Mouse (Mus musculus): ENCODE data around the gene Rassf3. TPM values are rescaled to one million over a fixed set of nuclear protein-coding genes. Genes with fewer than 3 reads are reported as not detected.
A peak's percentile ranks its signal among the peaks of the same experiment; 100 is the strongest.

The Rassf3 gene
- polyA plus RNA-seq, 1 experiment: 2.0 TPM

DNA sequence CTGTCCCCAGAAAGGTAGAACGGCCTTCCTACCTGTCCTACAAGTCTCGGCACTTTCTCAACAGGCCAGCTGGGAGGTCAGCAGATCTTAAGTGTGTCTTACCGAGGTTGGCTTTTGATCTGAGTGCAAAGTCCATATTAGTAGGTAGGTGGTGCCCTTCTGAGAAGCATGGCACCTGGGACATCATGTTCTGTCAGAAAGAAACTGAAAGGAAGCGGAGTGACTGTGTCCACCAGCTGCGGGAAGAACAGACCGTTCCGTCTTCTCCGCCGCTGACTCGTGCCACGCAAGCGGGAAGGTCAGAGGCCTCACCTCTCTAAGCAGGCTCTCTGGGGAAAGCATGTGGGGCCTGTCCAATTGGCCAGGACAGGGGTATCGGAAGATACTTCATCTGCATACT lies 91.4 kb downstream of the Rassf3 start:
- Histone ChIP-seq H3K27ac (ENCODE audit: control insufficient read depth, insufficient read depth, low read depth, low read length) (no peak overlapping the region), H3K4me1 (ENCODE audit: control insufficient read depth, insufficient read depth, low read length) (no peaks in the 10 kb centered on the region; the same call in 1 of the 2 replicates), H3K4me3 (ENCODE audit: control insufficient read depth, low read depth, low read length) (no peak overlapping the region), H3K27me3 (ENCODE audit: control insufficient read depth, insufficient read depth, low read length) (no peaks in the 10 kb centered on the region), H3K36me3 (ENCODE audit: control insufficient read depth, insufficient read depth, low read length) (no peaks in the 10 kb centered on the region)
- TF ChIP-seq POLR2A (IDR thresholded peaks at IDR 0.05; ENCODE audit: control insufficient read depth, low read depth, low read length) (no peak), CTCF (IDR thresholded peaks at IDR 0.05; ENCODE audit: control insufficient read depth, insufficient read depth, insufficient replicate concordance, low read depth, low read length) (no peak)

DNA sequence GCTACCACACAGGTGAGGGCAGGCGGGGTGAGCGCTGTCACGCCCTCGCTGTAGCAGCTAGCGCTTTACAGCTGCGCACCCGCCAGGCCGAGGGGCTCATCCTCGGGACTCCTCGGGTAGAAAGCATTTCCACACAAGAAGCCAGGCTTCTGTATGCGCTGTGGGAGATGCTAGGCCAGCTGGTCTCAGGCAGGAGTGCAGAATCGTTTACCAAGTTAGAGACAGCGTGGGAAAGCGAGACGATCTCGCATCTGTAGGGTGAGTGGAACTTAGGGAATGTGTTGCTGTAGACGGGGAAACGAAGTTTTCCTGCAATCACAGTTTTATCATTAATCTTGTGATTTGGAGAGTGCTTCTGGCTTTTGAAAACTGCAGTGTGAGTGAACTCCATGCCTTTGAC lies 94.9 kb downstream of the Rassf3 start:
- Histone ChIP-seq H3K27ac (ENCODE audit: control insufficient read depth, insufficient read depth, low read depth, low read length) (no peak overlapping the region), H3K4me1 (ENCODE audit: control insufficient read depth, insufficient read depth, low read length) (no peaks in the 10 kb centered on the region; the same call in 1 of the 2 replicates), H3K27me3 (ENCODE audit: control insufficient read depth, insufficient read depth, low read length) (no peaks in the 10 kb centered on the region), H3K4me3 (ENCODE audit: control insufficient read depth, low read depth, low read length) (no peak overlapping the region), H3K36me3 (ENCODE audit: control insufficient read depth, insufficient read depth, low read length) (no peaks in the 10 kb centered on the region; the same call in 1 of the 2 replicates)
- TF ChIP-seq POLR2A (IDR thresholded peaks at IDR 0.05; ENCODE audit: control insufficient read depth, low read depth, low read length) (no peak), CTCF (IDR thresholded peaks at IDR 0.05; ENCODE audit: control insufficient read depth, insufficient read depth, insufficient replicate concordance, low read depth, low read length) (no peak)

DNA sequence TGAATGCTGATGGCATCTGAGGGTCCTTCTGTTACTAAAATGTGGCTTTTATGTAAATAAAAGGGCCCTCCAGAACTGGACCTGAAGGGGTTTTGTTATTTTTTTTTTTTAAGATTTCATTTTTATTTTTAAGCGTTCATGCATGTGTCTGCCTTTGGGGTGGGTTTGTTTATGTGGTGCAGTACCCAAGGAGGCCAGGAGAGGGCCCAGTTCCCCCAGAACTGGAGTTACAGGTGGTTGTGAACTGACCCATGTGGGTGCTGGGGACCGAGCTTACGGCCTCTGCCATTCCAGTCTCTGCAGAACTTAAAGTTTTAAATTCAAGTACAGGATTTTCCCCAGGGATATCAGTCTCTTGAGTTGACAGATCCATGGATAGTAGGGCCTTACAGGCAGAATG lies 96.8 kb downstream of the Rassf3 start:
- TF ChIP-seq POLR2A (IDR thresholded peaks at IDR 0.05; ENCODE audit: control insufficient read depth, low read depth, low read length) (no peak), CTCF (IDR thresholded peaks at IDR 0.05; ENCODE audit: control insufficient read depth, insufficient read depth, insufficient replicate concordance, low read depth, low read length) (peak; percentile 45; the same call in 1 of the 2 replicates)
- H3K36me3 ChIP-seq (ENCODE audit: control insufficient read depth, insufficient read depth, low read length): no peaks in the 10 kb centered on the region; the same call in 1 of the 2 replicates
- H3K27ac ChIP-seq (ENCODE audit: control insufficient read depth, insufficient read depth, low read depth, low read length): no peak overlapping the region
- no peak overlapping the region for H3K4me3 ChIP-seq (ENCODE audit: control insufficient read depth, low read depth, low read length)
- H3K4me1 ChIP-seq (ENCODE audit: control insufficient read depth, insufficient read depth, low read length): no peaks in the 10 kb centered on the region; the same call in 1 of the 2 replicates
- no peaks in the 10 kb centered on the region for H3K27me3 ChIP-seq (ENCODE audit: control insufficient read depth, insufficient read depth, low read length)

DNA sequence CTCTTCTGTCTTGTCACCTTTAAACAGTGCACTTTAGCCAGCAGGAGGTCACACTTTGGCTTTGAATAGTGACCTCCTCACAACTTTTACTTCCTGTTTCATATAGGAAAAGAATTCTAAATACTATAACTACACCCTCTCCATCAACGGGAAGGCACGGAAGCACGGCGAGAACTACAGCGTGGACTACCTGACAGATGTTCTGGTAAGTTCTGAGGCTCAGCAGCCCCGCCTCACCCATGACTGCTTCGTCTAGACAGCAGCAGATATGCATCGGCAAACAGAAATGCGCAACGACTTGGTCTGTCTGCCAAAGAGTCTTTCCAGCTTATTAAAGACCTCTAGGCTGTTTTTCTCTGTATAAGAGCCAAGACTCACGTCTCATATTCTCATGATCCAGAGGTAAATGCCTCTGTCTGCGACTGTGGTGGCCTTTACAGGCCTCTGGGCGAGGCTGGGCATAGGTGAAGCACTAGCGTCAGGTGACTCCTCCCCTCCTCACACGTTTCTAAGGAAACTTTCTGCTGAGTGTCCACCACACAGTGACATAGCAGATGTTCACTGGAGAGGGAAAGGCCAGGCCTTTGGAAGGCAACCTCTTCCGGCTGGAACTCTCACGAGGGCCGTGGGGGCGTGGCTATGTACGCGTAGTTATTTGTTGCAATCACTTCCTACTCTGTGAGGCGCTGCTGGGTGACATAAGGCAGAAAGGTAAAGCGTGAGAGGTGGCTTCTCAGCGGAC lies 99.4 kb downstream of the Rassf3 start:
- no peaks in the 10 kb centered on the region; the same call in 1 of the 2 replicates for H3K36me3 ChIP-seq (ENCODE audit: control insufficient read depth, insufficient read depth, low read length)

DNA sequence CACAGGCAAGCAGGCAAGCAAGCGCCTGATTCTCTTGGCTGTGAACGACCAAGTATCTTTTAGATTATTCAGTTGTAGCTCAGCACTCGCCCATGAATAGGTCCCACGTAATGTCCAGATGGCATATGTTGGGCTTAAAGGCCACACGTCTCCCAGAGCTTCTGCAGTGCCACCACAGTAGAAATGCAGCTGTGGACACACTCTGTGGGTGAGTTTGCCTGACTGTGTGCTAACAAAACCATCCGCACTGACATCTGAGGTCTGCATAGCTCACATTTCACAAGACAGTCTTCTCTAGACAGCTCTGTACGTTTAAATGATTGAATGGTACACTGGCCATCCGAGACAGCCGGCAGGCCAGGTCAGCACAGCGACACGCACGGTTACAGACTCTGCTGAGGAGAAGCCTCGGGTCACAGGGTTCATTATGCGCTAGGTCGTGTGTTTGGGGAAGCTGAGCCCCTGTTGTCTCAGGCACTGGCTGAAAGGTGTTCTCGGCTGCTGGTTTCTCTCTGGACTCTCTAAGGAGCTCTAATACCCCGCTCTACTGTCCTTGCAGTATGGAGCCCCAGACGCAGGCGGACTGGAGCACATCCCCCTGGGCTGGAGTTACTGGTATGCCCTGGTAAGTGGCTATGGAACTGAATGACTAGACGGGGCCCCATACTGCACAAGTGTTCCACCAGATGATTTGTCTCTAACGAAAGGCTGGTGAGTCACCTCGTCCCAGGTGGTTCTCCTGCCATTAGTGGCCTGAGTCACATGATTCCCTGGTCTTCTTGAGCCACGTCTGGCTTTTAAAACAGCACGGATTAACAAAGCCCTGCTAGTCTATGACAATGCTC lies 100.3 kb downstream of the Rassf3 start:
- TF ChIP-seq POLR2A (IDR thresholded peaks at IDR 0.05; ENCODE audit: control insufficient read depth, low read depth, low read length): no peak
- Histone ChIP-seq H3K27me3 (ENCODE audit: control insufficient read depth, insufficient read depth, low read length) (no peaks in the 10 kb centered on the region), H3K4me3 (ENCODE audit: control insufficient read depth, low read depth, low read length) (no peak overlapping the region), H3K36me3 (ENCODE audit: control insufficient read depth, insufficient read depth, low read length) (no peaks in the 10 kb centered on the region; the same call in 1 of the 2 replicates), H3K27ac (ENCODE audit: control insufficient read depth, insufficient read depth, low read depth, low read length) (no peak overlapping the region), H3K4me1 (ENCODE audit: control insufficient read depth, insufficient read depth, low read length) (no peaks in the 10 kb centered on the region)

More for the DNA sequence above, 99.4 kb downstream of the Rassf3 start:
- no peak for TF ChIP-seq CTCF (IDR thresholded peaks at IDR 0.05; ENCODE audit: control insufficient read depth, insufficient read depth, insufficient replicate concordance, low read depth, low read length)
- TF ChIP-seq POLR2A (IDR thresholded peaks at IDR 0.05; ENCODE audit: control insufficient read depth, low read depth, low read length): no peak
- no peaks in the 10 kb centered on the region for H3K4me1 ChIP-seq (ENCODE audit: control insufficient read depth, insufficient read depth, low read length)
- H3K27ac ChIP-seq (ENCODE audit: control insufficient read depth, insufficient read depth, low read depth, low read length): no peak overlapping the region
- H3K4me3 ChIP-seq (ENCODE audit: control insufficient read depth, low read depth, low read length): no peak overlapping the region
- H3K27me3 ChIP-seq (ENCODE audit: control insufficient read depth, insufficient read depth, low read length): no peaks in the 10 kb centered on the region

DNA sequence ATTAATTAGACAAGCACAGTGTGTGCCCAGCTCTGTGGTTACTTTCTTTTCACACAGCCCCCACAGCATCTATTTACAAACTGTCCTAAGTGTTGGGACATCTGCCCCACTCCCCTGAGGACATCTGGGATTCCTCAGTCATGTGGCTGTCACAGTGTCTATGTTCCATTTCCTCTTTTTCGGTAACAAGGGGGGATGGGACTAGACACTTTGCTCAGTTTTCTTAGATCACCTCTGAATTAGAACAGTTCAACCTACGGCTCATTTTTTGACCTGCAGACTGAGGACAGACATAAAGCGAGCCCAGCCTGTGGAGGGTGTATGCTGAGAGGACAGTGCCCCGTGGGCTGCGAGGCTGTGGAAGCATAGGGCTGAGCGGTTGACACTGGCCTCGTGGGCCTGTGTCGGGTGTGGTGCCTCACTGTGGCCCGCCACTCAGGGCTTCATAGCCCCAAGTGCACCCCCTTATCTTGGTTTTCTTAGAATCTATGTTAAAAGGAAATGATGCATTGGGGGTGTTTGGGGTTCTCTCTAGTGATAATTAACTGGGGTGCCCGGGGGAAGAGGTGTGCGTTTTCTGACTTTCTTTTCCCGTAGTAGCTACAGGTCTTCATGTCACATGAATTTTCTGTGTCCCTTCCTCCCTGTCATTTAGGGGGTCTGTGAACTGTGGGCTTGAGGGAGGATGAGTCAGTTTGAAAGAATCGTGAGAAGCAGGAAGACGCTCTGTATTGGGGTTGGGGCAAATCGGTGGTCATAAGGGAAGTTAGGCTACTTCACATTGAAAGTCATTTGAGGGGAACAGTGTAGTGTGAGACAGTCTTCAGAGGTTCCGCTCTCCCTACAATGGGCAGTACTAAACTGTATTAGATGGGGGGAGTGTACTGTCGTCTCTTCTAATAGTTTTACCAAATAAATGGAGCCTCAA lies 101.2 kb downstream of the Rassf3 start:
- H3K4me3 ChIP-seq (ENCODE audit: control insufficient read depth, low read depth, low read length): no peak overlapping the region
- no peaks in the 10 kb centered on the region for H3K27me3 ChIP-seq (ENCODE audit: control insufficient read depth, insufficient read depth, low read length)
- H3K4me1 ChIP-seq (ENCODE audit: control insufficient read depth, insufficient read depth, low read length): no peaks in the 10 kb centered on the region
- H3K27ac ChIP-seq (ENCODE audit: control insufficient read depth, insufficient read depth, low read depth, low read length): no peak overlapping the region
- H3K36me3 ChIP-seq (ENCODE audit: control insufficient read depth, insufficient read depth, low read length): no peaks in the 10 kb centered on the region; the same call in 1 of the 2 replicates
- TF ChIP-seq POLR2A (IDR thresholded peaks at IDR 0.05; ENCODE audit: control insufficient read depth, low read depth, low read length) (no peak), CTCF (IDR thresholded peaks at IDR 0.05; ENCODE audit: control insufficient read depth, insufficient read depth, insufficient replicate concordance, low read depth, low read length) (no peak)
